In genomic region chr4:86651686-86652384, GRCm38 (mm10) we compare ENCODE assay signal across 8 mouse cellular contexts. TPM values are rescaled to one million over a fixed set of nuclear protein-coding genes. Genes with fewer than 3 reads are reported as not detected.
DNase-seq lines count a peak whose midpoint lies in the region; ATAC-seq and TF ChIP-seq lines count a peak whose summit lies in the region.

No protein-coding gene starts in this region.

- no peaks in the 10 kb centered on the region for H3K9me3 ChIP-seq in limb, embryonic 10.5 days (replicated peaks)
- H3K9me3 ChIP-seq in midbrain, embryonic 16.5 days (replicated peaks; ENCODE audit: control insufficient read depth, low read length, poor library complexity, severe bottlenecking), result no peaks in the 10 kb centered on the region

- H3K27me3 ChIP-seq in limb, embryonic 10.5 days (ENCODE audit: low read depth, poor library complexity, severe bottlenecking), result no peaks in the 10 kb centered on the region
- H3K27me3 ChIP-seq in midbrain, embryonic 16.5 days (ENCODE audit: control insufficient read depth, insufficient read depth, low read depth, low read length), result no peaks in the 10 kb centered on the region

- 70% methylated on average over 10 of the region's 10 CpGs for WGBS in limb, embryonic 10.5 days
- WGBS in midbrain, embryonic 16.5 days, result 74% methylated on average over 10 of the region's 10 CpGs

- no peak for TF ChIP-seq POLR2A in bone marrow macrophage, adult 2 months (IDR thresholded peaks at IDR 0.05; ENCODE audit: borderline replicate concordance, low read depth, low read length)

- peak; percentile 43 for DNase-seq in gastrocnemius, adult 2 months
- no peak for DNase-seq in gastrocnemius, postnatal 10 days
- peak; percentile 47 for DNase-seq in 3T3-L1 (ENCODE audit: low read depth, low spot score)
- peak; percentile 33 for DNase-seq in limb, embryonic 10.5 days (ENCODE audit: low spot score)
- DNase-seq in natural killer cell, adult 2 months (ENCODE audit: low spot score in 2 of 2), result no peak
- no peak for DNase-seq in right cerebral cortex, postnatal 14 days

- H3K4me3 ChIP-seq in gastrocnemius, adult 2 months, result peak overlapping the region; percentile 37
- H3K4me3 ChIP-seq in bone marrow macrophage, adult 2 months (ENCODE audit: insufficient read depth, low read length), result no peak overlapping the region
- H3K4me3 ChIP-seq in limb, embryonic 10.5 days, result no peak overlapping the region
- no peak overlapping the region for H3K4me3 ChIP-seq in midbrain, embryonic 16.5 days (ENCODE audit: low read depth, low read length)

- intact Hi-C loops in gastrocnemius, adult 2 months (cut with DNase I), result loop anchor here (1.0 to 5.0 kb wide), 2 partner anchors 40 to 45 kb away; partner anchors contain the start of gene Haus6

- no peak overlapping the region for H3K9ac ChIP-seq in midbrain, embryonic 16.5 days (ENCODE audit: low read depth, low read length)

- TF ChIP-seq CTCF in gastrocnemius, adult 2 months (IDR thresholded peaks at IDR 0.05), result peak; percentile 84
- peak; percentile 49 for TF ChIP-seq CTCF in bone marrow macrophage, adult 2 months (IDR thresholded peaks at IDR 0.05; ENCODE audit: low read depth, low read length)

- no peak overlapping the region for H3K4me2 ChIP-seq in midbrain, embryonic 16.5 days (ENCODE audit: low read length)

- H3K27ac ChIP-seq in gastrocnemius, adult 2 months, result peak overlapping the region; percentile 4; the same call in 1 of the 2 replicates
- no peak overlapping the region for H3K27ac ChIP-seq in bone marrow macrophage, adult 2 months (ENCODE audit: insufficient read depth, low read depth, low read length)
- H3K27ac ChIP-seq in limb, embryonic 10.5 days, result no peak overlapping the region
- H3K27ac ChIP-seq in midbrain, embryonic 16.5 days (ENCODE audit: low read length), result no peak overlapping the region

- no peak for ATAC-seq in midbrain, embryonic 16.5 days

- H3K36me3 ChIP-seq in limb, embryonic 10.5 days, result peaks cover 15% of the 10 kb centered on the region
- no peaks in the 10 kb centered on the region for H3K36me3 ChIP-seq in midbrain, embryonic 16.5 days (ENCODE audit: control insufficient read depth, insufficient read depth, low read length)

- H3K4me1 ChIP-seq in bone marrow macrophage, adult 2 months (ENCODE audit: control insufficient read depth, insufficient read depth, low read length), result no peaks in the 10 kb centered on the region
- H3K4me1 ChIP-seq in limb, embryonic 10.5 days, result no peaks in the 10 kb centered on the region
- no peaks in the 10 kb centered on the region for H3K4me1 ChIP-seq in midbrain, embryonic 16.5 days (ENCODE audit: control insufficient read depth, insufficient read depth, low read length)

RNA-seq across cellular contexts. Expression of gene Plin2, which starts 18.0 kb away (rescaled TPM):
- 10 to 100 TPM; 32.4 to 60.2 TPM for total RNA-seq in gastrocnemius, adult 2 months (2021)
- total RNA-seq in gastrocnemius, postnatal 10 days (2021), result 10 to 100 TPM; 69.6 to 84.5 TPM
- polyA plus RNA-seq in bone marrow macrophage, adult 2 months (2012; ENCODE audit: insufficient read depth, insufficient read length, missing spikeins), result 397 and 415 TPM in 2 replicates
- 74.6 and 75.8 TPM in 2 replicates for polyA plus RNA-seq in limb, embryonic 10.5 days (2016; fragmentation: Nextera tagmentation; extraction: Ambion mirVana)
- polyA plus RNA-seq in midbrain, embryonic 16.5 days (2015; fragmentation: Nextera tagmentation; extraction: Ambion mirVana), result 38.2 and 40.2 TPM in 2 replicates

RNA-seq across cellular contexts. Expression of gene Haus6, which starts 40.0 kb away (rescaled TPM):
- 1 to 10 TPM; 5.0 to 5.3 TPM for total RNA-seq in gastrocnemius, adult 2 months (2021)
- 1 to 10 TPM; 5.7 to 6.9 TPM for total RNA-seq in gastrocnemius, postnatal 10 days (2021)
- 7.3 and 8.8 TPM in 2 replicates for polyA plus RNA-seq in bone marrow macrophage, adult 2 months (2012; ENCODE audit: insufficient read depth, insufficient read length, missing spikeins)
- 30.1 and 30.9 TPM in 2 replicates for polyA plus RNA-seq in limb, embryonic 10.5 days (2016; fragmentation: Nextera tagmentation; extraction: Ambion mirVana)
- polyA plus RNA-seq in midbrain, embryonic 16.5 days (2015; fragmentation: Nextera tagmentation; extraction: Ambion mirVana), result 4.0 and 5.6 TPM in 2 replicates

Comparison
In these comparisons a context has a peak if more than half of its experiments do, and no peak if none do; other contexts are left out.
1. DNase-seq: peak in gastrocnemius, adult 2 months (single experiment), 3T3-L1 (single experiment) and limb, embryonic 10.5 days (single experiment); none in gastrocnemius, postnatal 10 days (single experiment), natural killer cell, adult 2 months (0 of 2) and right cerebral cortex, postnatal 14 days (single experiment).